Mouse (Mus musculus) liver, postnatal 0 days (tissue): ENCODE measurements around the gene Dysf.

Experiments
- CTCF ChIP-seq: sonication (generic); IDR thresholded peaks from 2 replicates; pipeline ENCODE4 v1.5.1; 2016; ENCODE audit warnings: antibody characterized with exemption, low read depth
- EP300 ChIP-seq: IDR thresholded peaks from 2 replicates; pipeline ENCODE4 v1.6.1; 2016; ENCODE audit warnings: antibody characterized with exemption, low read depth, mild to moderate bottlenecking

DNA sequence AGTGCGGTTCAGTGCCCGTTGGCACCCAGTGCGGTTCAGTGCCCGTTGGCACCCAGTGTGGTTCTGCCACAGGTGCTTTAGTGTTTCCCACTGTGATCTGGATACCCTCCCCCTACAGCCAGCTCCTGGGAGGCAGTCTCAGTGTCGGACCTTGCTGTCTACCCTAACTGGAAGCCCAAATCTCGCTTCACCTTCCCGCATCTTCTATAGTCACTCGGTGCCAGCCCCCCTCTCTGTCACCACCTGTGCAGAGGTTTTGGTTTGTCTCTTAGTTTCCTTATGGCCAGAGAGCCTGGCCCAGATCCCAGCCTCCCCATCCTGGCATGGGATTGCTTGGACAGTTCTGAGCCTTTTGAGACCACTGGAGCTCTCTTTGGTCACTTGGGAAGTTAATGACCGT is 127.3 kb downstream of the Dysf start:
- TF ChIP-seq CTCF (no peak), EP300 (no peak)
